Mouse (Mus musculus) adrenal gland (tissue): ENCODE measurements around the gene Rsph14.

Experiments used
- intact Hi-C: fragments of 180-260 bp; cut with DNase I; formaldehyde crosslinking; loops from one replicate; pipeline ENCODE4 v1.15.1; 2025

The Rsph14 gene

GRCm38 (mm10) chr10:74934521-74934920 is 97.9 kb downstream of the Rsph14 start:
- intact Hi-C loops, result no loop called here

- intact Hi-C loops, result no loop called here
These were observed 98.7 kb downstream of the Rsph14 start for GRCm38 (mm10) chr10:74933548-74934190.

GRCm38 (mm10) chr10:74932487-74932886 is 99.9 kb downstream of the Rsph14 start:
- intact Hi-C loops, result no loop called here

- intact Hi-C loops, result no loop called here
These were observed 100.8 kb downstream of the Rsph14 start for GRCm38 (mm10) chr10:74931631-74932030.

- intact Hi-C loops, result no loop called here
These were observed 101.8 kb downstream of the Rsph14 start for GRCm38 (mm10) chr10:74930541-74930940.

- intact Hi-C loops, result no loop called here
These were observed 102.8 kb downstream of the Rsph14 start for GRCm38 (mm10) chr10:74929578-74929977.

GRCm38 (mm10) chr10:74928276-74928675 is 104.1 kb downstream of the Rsph14 start:
- intact Hi-C loops, result no loop called here

- intact Hi-C loops, result no loop called here
These were observed 107.1 kb downstream of the Rsph14 start for GRCm38 (mm10) chr10:74925324-74925723.

- intact Hi-C loops, result no loop called here
These were observed 108.1 kb downstream of the Rsph14 start for GRCm38 (mm10) chr10:74924274-74924673.

- intact Hi-C loops, result no loop called here
These were observed 109.6 kb downstream of the Rsph14 start for GRCm38 (mm10) chr10:74922763-74923162.

GRCm38 (mm10) chr10:74921614-74922013 is 110.8 kb downstream of the Rsph14 start:
- intact Hi-C loops, result no loop called here

- intact Hi-C loops, result no loop called here
These were observed 111.4 kb downstream of the Rsph14 start for GRCm38 (mm10) chr10:74920853-74921567.

- intact Hi-C loops, result no loop called here
These were observed 113.1 kb downstream of the Rsph14 start for GRCm38 (mm10) chr10:74919277-74919676.

GRCm38 (mm10) chr10:74908431-74908830 is 124.0 kb downstream of the Rsph14 start:
- intact Hi-C loops, result no loop called here
